Mouse (Mus musculus): Measurements from ENCODE around the gene Tssk6. TPM values are rescaled to one million over a fixed set of nuclear protein-coding genes. Genes with fewer than 3 reads are reported as not detected.

The Tssk6 gene
- not detected for total RNA-seq (2021)
- long read RNA-seq, experiment 1, partial matches to known transcripts, result 0 of 2 reads
- long read RNA-seq, experiment 1, other reads (novel, unspliced or antisense), result 0 of 2 reads
- long read RNA-seq, experiment 2, result 0 reads

DNA sequence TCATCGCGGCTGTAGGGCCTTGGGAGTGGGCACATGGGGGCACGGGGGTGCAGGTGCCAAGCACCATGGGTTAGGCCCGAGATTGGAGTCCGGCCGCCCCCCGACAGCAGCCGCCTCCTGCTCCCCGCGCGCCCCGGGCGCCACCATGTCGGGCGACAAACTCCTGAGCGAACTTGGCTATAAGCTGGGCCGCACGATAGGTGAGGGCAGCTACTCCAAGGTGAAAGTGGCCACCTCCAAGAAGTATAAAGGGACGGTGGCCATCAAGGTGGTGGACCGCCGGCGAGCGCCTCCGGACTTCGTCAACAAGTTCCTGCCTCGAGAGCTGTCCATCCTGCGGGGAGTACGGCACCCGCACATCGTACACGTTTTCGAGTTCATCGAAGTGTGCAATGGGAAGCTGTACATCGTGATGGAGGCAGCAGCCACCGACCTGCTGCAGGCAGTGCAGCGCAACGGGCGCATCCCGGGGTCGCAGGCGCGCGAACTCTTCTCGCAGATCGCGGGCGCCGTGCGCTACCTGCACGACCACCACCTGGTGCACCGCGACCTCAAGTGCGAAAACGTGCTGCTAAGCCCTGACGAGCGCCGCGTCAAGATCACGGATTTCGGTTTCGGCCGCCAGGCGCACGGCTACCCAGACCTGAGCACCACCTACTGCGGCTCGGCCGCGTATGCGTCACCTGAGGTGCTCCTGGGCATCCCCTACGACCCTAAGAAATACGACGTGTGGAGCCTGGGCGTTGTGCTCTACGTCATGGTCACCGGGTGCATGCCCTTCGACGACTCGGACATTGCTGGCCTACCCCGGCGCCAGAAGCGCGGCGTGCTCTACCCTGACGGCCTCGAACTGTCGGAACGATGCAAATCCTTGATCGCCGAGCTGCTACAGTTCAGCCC is at the start of gene Tssk6, which contains the start of the genes Ndufa13 and Yjefn3:
Tssk6 (plus strand) TSS at position 22 of the 900 bp plus-strand sequence.
Ndufa13 (minus strand) TSS at position 396 of the 900 bp plus-strand sequence.
Yjefn3 (minus strand) TSS at position 550 of the 900 bp plus-strand sequence.
- intact Hi-C loops (cut with DNase I), result no loop called here
- DNase-seq, result no peak

DNA sequence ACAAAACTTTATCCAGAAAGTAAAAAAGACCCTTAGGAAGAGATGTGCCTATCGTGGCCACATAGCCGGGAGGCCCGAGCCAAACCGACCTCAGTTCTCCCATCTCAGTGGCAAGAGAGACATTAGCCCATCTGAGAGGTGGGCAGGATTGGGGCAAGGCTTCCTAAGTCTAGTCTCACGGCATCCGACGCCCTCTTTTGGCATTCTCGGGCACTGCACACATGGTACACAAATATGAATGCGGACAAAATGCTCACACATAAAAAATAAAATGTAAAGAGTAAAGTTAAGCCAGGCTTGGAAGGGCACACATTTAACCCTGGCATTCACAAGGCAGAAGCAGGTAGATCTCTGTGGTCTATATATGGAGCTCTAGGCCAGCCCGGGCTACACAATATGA is 48.1 kb upstream of the Tssk6 start:
- intact Hi-C loops (cut with DNase I), result no loop called here
- no peak for DNase-seq

DNA sequence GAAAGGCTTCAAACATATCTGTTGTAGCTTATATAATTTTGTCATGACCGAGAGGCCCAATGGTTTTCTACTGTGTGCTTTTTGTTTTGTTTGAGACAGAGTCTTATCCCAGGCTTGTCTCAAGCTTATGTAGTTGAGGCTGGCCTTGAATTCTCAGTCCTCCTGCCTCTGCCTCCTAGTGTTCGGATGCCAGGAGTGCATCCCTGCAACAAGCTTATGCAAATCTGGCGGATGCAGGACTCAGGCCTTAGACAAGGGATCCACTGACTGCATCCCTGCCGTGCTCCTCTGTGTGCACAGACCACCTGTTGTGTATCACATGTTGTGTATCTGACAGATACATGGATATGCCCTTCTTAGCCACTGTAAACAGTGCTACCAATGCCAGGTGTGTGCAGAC is 41.2 kb upstream of the Tssk6 start:
- no peak for DNase-seq
- intact Hi-C loops (cut with DNase I), result no loop called here

DNA sequence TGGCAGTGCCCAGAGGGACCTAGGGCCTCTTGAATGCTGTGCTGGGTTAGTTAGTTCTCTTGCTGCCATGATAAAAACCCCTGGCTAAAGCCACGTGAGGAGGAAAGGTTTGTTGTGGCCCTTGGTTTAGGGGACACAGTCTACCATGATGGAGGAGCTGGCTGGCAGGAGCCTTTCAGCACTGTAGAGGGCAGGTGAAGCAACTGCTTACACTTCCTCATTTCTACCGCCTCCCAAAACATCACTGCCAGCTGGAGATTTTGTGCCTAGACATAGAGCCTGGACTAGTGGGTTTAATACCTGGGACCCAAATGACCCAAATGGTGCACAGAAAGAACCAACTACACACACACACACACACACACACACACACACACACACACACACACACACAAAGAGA is 40.7 kb upstream of the Tssk6 start:
- DNase-seq, result no peak
- intact Hi-C loops (cut with DNase I), result no loop called here

DNA sequence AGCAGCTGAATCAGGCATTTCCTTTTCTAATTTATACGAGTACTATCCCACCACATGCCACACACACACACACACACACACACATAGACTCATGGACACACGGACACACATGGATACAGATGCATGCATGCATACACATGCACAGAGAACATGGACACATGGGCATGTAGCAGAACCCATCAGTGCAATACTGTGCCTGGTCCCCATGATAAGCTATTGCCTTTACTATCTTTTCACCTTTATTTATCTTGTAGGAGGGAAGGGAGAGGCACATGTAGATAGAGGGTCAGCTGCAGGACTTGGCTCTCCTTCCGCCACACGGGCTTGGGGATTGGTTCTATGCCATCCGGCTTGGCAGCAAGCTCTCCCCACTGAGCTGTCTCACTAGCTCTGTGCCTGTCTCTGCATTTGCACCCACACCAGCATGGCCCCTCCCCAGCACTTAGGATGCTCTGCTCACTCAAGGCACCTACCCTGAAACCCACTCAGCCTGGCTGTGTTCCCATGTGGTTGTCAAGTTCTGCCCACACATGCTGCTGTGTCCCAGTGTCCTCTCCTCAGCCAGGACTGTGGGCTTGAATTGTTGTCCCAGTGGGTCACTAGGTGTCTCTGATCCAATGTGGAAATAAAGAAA is 38.5 kb upstream of the Tssk6 start:
- no peak for DNase-seq
- intact Hi-C loops (cut with DNase I), result no loop called here

DNA sequence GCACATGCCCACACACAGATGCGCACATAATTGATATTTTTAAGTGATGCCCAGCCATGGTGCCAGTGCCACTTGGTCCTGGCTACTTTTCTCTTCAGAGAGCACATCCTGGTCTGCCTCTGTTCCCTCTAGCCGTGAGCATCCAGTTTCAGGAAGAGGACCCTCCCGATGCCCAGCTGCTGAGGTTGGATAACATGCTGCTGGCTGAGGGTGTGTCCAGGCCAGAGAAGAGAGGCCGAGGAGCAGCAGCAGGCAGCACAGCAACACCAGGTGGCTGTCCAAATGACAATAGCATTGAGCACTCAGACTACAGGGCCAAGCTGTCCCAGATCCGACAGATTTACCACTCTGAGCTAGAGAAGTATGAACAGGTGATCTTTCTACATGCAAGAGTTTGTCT is 37.8 kb upstream of the Tssk6 start:
- intact Hi-C loops (cut with DNase I), result no loop called here
- DNase-seq, result no peak

DNA sequence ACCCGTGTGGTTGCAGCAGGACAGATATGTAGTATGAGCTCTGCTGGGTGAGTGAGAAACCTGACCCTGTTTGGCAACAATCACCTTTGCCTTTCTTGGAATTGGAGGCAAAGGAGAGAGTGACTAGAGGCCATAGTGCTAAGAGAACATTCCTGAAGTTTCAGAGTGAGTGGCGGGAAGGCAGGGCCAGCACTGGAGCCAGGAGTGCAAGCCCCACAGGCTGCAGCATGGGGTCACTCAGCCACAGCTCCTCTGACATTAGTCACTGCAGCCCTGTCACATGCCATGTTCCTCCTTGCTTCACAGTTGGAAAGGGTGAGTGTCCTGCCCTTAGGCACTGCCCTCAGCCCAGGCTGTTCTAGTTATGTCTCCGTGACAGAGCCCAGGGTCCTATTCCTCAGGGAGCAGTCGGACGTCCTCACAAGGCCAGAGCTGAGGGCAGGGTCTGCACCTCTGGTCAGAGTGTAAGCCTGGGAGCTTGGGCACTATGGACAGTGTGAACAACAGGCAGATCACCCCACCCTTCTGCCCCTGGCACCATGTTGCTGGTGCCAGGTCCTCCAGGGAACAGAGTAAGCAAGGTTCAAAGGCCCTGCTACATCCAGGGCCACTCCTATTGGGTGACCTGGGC is 34.2 kb upstream of the Tssk6 start:
- no peak for DNase-seq
- intact Hi-C loops (cut with DNase I), result no loop called here

DNA sequence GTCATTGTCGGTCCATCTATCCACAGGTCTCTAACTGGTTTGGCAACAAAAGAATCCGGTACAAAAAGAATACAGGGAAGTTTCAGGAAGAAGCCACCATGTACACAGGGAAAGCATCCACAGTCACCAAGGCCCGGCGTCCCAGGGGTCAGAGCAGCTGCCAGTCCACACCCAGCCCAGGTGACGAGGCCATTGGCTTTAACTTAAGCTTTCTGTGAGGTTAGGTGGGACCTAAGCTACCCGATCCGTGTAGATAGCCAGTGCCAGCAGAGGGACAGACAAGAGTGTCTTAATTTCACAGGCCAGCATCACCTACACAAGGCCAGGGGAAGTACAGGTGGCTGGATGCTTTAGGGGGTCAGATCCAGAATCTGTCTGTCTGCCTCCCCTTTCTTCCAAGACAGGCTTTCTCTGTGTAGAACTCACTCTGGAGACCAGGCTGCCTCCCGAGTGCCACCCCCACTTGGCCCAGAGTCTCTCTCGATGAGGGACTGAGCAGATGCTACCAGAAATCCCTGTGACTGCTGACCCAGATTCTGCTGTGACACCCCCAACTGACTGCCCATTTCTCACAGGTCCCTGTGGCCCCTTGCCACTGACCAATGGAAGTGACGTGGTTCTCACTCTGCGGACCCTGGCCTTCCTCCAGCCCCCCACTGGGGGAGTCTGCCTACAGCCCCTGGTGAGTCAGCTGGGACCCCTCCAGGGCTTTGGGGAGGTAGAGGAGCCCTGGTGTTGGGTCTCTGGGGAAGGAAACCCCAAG is 31.8 kb upstream of the Tssk6 start:
- no peak for DNase-seq
- intact Hi-C loops (cut with DNase I), result no loop called here

DNA sequence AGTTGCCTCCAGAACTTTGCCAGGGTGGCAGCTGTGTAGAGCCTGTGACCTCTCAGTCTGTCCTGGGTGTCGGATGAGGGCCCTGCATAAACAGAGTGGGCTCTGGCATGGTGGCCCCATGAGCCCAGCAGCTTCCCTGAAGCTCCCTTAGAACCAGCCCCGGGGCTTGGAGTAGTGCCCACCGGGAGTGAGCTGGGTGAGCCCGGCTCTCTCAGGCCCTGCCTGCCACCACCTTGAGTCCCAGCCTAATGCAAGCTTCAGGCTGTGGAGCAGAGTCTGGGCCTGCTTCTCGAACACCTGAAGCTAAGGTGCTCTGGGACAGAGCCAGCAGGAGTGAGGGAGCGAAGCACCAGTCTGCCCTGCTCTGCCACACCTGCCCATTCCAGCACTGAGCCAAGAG is 31.1 kb upstream of the Tssk6 start:
- intact Hi-C loops (cut with DNase I), result no loop called here
- no peak for DNase-seq

DNA sequence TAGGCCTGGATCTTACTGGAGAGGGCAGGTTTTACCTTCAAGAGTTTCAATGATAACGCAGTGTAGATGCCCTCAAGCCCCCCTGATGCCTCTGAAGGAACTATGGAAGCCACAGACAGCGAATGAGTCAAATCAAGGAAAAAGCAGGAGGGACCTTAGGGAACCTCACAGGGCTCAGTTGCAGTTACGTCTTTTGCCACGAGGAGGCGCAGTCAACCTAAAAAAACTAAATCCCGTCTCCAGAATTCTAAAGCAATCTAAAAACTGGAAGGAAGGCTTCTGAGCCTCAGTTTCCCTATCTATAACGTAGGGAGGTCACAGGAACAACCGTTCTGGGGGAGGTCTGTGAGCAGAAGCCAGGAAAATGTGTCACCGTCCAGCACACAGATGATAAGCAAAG is 27.8 kb upstream of the Tssk6 start:
- intact Hi-C loops (cut with DNase I), result no loop called here
- peak in 1 of 2 experiments; percentile 71 for DNase-seq

DNA sequence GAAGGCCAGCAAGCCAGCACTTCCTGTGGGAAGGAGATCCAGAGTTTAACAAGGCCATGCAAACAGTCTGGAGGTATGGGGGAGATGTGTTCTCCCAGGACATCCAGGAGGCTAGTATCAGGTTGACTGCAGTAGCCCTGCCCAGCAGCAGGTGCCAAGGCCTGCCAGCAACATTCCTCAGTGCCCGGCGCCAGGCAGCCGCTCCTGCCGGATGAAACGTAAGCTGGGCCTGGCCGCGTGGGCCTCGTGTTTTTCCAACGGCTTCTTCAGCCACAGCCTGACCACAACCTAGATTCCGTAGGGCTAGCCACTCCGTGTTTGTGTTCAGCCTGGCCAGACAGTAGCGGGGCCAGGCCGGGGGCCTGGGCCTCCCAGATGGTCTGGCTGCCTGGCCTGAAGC is 27.3 kb upstream of the Tssk6 start:
- intact Hi-C loops (cut with DNase I), result no loop called here
- DNase-seq, result peak; percentile 48 to 64

DNA sequence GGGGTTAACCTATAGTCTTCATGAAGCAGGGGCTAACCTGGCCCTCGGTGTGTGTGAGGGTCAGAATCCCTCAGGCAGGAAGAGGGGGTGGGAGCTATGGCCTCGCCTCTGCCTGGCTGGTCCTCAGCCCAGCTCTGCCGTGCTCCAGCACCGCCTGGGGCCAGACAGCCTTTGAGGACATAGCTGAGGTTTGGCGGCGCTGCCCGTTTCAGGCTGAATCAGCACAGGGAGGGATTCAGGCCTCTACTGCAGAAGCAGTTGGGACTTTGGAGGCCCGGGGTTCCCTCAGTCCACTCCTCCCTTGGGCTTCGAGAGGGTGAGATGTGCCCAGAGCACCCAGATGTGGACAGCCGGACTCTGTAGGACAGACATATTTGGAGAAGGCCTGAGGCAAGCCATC is 25.9 kb upstream of the Tssk6 start:
- no peak for DNase-seq
- intact Hi-C loops (cut with DNase I), result no loop called here

DNA sequence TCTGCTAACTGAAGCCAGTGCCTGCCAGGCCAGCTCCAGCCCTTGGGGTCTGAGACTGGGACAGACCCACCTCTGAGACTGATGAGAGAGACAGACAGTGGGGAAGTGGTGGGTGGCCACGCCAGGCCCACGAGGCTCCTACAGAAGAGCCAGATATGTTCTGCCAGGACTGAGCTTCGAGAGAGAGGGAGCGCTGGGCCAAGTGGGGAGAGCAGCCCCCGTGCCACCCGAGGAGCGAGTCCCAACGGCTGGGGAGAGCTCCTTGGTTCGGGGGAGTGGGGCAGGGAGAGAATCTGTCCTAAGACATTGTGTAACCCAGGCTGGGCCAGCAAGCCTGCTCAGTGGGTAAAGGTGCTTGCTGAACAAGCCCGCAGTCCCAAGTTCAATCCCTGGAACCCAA is 25.0 kb upstream of the Tssk6 start:
- no peak for DNase-seq
- intact Hi-C loops (cut with DNase I), result no loop called here

DNA sequence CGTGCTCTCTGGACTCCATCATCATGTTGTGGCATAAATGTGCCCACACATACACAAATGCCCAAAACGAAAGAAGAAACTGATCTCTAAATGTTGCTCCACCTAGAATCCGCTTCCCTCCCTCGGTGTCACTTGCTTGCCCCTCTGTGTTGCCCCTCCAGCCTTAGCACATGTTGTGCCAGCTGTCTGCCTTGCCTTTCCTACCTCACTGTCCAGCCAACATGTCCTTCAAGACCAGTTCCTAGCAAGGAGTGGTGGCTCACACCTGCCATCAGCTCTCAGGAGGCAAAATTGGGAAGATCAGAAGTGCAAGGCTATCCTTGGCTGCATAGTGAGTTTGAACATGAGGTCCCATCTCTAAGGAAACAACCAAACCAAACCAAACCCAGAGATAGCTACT is 24.6 kb upstream of the Tssk6 start:
- DNase-seq, result no peak
- intact Hi-C loops (cut with DNase I), result no loop called here

DNA sequence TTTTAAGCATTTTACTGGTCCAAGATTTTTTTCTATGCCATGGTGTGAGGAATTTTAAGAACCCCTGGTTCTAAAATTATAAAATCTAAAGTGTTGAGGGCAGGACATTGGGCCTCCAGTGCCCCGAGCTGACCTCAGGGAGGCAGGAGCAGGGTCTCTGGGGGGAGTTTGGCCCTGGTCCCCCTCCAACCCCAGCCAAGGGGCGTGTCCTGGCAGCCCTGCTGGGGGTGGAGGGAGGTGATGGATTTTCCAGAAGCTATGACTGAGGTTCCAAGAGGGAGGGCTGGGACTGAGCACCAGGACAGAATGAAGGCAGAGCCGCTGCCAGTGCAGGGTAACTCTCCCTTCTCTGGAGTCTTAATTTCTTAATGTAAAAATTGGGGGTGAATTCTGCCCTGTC is 24.0 kb upstream of the Tssk6 start:
- peak in 1 of 2 experiments; percentile 48 for DNase-seq
- intact Hi-C loops (cut with DNase I), result no loop called here

DNA sequence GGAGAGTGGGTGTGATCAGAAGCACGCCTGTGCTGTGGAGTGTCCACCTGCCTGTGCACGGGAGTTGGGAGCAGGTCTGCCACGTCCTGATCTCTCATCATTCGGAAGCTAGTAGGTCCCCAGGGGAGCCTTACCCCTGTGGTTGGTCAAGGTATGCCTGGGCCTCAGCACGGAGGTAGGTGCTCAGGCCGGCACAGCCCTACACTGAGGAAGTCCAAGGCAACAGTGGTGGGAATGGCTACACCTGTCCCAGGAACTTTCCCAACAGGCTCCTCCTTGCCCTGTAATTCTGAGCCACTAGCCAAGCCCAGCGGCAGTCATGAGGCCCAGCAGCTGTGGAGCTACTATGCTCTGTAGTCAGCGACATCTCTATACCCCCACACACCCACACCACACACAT is 22.3 kb upstream of the Tssk6 start:
- intact Hi-C loops (cut with DNase I), result no loop called here
- DNase-seq, result no peak

DNA sequence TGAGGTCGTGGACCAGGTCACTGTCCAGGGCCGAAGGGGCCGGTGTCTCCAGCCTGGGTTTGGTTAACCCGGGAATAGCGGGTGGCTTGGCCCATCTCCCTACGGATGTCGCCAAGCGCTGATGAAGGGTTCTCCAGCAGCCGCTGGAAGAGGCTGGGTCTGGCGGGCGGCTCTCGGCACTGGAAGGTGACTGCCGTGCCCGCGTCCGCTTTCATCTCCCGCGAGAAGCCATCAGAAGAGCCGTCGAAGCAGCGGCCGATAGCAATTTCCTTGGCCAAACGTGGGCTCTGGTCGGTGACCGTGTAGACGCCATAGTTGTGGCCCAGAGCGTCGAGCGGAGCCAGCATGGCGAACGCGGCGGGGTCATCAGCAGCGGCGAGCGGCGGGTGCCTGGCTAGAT is 21.1 kb upstream of the Tssk6 start:
- intact Hi-C loops (cut with DNase I), result no loop called here
- no peak for DNase-seq

DNA sequence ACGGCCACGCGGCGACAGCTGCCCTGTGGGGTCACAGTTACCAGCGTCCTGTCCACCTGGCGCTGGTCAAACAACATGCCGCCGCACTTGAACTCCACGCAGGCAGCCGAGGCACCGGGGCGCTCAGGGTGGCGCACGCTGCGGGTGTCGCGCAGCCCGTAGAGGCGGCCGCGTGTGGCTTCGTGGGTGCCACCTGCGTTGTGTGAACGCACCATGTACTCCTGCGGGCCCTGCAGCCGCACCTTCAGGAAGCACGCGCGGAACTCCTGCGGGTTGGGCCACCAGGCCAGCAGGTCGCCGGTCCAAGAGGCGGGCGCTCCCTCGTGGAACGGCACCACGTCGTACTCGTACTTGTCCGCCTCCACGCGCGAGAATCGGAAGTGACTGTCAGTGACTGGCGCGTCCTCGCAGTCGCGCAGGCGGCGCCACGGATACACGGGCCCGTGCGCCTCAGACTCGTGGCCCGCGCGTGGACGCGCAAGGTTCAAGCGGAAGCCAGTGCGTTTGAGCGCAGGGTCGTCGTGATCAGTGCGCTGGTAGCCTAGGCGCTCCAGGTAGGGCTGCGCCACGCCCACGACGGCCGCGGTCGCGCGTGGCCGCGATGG is 20.6 kb upstream of the Tssk6 start:
- intact Hi-C loops (cut with DNase I), result no loop called here

DNA sequence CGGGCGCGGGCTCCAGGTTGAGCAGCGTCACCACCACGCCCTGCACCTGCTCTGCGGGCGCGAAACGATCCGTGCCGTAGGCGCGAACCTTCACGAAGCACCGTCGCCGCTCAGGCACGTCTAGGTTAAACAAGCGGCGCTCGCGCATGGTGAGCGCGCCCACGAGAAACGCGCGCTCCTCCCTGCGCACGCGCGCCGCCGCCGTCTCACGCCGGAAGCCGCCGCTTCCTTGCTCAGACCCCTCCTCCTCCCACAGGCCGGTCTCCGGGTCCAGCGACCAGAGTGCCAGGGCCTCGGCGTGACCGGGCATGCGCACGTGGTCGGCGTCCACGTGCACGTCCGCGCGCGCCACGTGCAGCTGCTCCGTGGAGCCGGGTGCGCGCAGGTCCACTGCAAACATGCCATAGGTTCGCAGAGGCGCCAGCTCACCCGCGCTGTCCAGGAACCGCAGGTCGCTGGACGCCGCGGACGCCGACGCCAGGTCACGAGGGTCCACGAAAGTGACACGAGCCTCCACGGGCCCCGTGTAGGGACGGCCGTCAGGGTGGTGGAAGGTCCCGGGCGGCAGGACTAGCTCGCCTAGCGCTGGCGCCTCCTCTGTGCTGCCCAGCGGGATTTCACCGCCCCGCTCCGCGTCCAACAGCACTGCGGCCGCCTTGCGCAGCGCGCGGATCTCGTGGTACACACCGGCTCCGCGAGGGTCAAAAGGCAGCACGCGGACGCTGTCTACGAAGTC is 19.8 kb upstream of the Tssk6 start:
- intact Hi-C loops (cut with DNase I), result no loop called here

More for the DNA sequence above, 20.6 kb upstream of the Tssk6 start:
- no peak for DNase-seq

More for the DNA sequence above, 19.8 kb upstream of the Tssk6 start:
- no peak for DNase-seq
